Mouse (Mus musculus): Measurements from ENCODE around the gene Epc2.
A peak's percentile ranks its signal among the peaks of the same experiment; 100 is the strongest.

Epc2 gene

DNA sequence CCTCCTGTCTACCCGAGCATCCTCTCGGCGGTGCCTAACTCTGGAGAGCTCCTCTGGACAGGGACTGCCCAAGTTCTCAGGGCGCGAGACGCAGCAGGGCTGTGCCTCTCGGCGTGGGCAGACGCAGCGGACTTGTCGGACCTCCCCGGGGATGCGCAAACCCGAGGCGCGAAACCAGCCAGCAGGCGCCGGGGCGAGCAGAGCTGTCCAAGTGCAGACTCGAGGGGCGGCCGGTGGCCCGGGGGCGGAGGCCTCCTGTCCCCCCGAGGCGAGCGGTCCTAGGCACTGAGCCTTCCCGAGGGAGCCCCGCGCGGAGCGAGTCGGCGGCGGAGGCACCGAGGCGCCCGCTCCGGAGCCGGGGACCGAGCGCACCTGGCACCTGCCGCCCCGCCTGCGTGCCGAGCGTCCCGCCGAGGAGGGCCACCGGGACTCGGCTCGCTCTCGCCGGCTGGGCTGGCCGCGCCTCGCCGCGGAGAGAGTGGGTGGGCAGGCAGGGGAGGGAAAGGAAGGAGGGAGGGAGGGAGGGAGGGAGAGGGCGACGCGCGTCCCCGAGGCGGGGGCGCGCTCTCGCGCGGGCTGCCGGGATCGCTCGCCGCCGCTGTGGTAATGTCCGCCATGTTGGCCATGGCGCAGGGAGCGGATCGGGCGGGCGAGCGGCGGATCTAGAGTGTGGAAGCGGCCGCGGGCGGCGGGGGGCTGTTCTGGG, at the start of gene Epc2:
Gene Epc2, plus strand, starts transcription at position 556 of the 706 bp plus-strand sequence.
- peak; percentile 75 to 77 for DNase-seq

DNA sequence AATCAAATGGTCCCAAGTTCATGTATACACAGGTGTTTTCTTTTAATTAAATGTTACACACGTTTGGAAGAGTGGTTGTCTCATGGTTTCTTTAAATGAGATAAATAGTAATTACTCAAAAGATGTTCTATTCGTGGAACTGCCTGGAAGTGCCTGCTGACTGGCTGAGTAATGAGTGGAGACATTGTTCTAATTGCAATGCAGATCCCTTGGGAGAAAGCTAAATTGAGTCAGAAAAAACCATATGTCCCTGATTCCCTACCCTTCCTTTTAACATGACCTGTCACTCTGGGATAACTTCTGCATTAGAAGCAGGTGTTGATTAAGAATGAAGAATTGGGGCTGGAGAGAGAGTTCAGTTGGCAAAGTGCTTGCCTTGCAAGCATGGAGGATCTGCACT, 45.3 kb upstream of the Epc2 start:
- no peak for DNase-seq

GRCm38 (mm10) chr2:49411685-49412084, 39.6 kb upstream of the Epc2 start:
- DNase-seq: no peak

DNA sequence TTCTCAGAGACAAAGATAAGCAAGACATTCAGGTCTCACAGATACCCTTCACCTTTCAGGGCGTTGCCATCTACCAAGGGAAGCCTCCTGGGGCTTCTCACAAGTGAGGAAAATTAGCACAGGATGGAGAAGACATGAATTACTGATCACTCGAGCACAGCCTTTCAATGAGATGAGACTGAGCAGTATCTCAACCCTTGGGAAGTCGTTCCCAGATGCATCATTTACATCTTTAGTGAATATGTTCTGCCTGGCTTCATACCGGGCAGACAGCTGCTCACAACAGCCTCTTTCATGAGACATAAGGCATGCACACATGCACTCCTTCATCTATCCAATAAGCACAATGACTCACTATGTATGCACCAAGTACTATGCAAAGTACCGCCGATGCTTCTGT, 38.7 kb upstream of the Epc2 start:
- DNase-seq: no peak

GRCm38 (mm10) chr2:49415868-49416267, 35.4 kb upstream of the Epc2 start:
- no peak for DNase-seq

DNA sequence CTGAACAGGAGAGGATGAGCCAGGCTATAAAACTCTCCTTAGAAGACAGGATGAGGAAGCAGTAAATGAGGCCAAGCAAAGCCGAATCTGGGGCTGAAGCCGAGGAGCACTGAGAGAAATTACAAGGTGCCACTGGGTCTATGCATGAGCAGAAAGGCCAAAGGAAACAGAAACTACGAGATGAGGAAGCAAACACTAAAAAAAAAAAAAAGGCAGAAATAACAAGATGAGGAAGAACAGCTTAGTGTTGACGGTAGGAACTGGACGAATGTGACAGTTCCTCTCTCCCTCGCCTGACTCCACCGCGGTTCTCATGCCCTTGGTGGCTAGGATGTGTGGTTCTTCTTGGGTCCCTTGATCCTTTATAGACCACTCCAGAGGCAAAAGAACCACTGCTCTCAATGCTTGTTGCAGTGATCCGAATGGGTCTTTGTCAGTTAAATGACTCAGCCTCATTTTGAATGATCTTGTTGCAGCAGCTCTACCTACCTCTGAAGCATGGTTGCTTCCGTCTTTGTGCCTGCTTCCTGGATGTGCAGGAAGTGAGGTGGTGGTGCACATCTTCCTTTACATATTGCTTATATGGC, 34.2 kb upstream of the Epc2 start:
- peak in 1 of 2 experiments; percentile 24 for DNase-seq

DNA sequence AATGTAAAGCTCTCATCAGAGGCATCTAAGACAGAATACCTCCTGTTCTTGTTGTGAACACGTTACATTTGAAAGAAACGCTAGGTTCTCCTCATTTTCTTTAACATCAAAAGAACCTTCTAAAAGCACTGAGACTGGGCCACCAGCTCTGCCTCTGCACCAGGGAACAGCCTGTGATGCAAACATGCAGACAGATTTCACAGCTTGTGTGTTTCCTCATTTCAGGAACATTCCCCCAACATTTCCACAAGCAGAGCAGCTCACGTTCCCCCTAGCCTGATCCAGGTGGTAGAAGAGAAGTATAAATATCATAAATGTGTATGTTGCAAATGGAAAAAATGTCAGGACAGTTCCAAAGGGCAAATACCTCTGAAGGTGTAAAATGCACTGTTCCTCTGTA, 30.9 kb upstream of the Epc2 start:
- no peak for DNase-seq

- DNase-seq: no peak
Observed at GRCm38 (mm10) chr2:49423857-49424256, 27.4 kb upstream of the Epc2 start.

DNA sequence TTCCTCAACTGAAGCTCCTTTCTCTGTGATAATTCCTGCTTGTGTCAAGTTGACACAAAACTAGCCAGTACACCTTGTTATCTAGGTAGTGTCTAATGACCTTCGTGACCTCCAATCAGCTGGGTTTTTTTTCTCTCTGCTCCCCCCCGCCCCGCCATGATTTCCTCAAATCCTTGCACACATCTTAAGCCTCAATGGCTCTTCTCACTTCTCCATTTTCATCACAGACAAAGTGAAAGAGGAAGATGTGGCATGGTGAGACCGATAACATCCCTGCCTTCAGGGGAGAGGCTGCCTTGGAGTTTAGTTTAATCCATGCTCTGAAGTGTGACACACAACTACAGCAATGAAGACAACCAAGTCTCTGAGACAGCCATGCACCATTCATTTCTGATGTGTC, 26.5 kb upstream of the Epc2 start:
- DNase-seq: no peak

- no peak for DNase-seq
Observed at GRCm38 (mm10) chr2:49426175-49426574, 25.1 kb upstream of the Epc2 start.

DNA sequence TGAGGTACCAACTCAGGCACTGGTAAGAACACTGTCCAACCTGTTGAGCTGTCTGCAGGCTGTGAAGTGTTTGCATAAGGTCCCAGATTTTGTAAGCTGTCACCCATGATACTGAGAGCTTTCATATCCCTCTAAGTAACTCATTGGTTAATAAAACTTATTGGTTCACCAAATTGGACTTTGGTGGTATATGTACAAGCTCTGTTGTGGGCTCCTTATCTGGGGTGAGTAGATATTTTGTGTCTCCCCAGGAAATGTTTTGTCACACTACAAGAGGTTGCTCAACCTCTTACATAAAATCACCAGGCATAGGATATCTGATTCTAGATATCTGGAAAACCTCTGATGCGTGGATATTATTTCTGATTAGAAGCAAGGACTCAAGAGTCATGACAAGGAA, 20.3 kb upstream of the Epc2 start:
- no peak for DNase-seq

GRCm38 (mm10) chr2:49433211-49433610, 18.1 kb upstream of the Epc2 start:
- DNase-seq: no peak

DNA sequence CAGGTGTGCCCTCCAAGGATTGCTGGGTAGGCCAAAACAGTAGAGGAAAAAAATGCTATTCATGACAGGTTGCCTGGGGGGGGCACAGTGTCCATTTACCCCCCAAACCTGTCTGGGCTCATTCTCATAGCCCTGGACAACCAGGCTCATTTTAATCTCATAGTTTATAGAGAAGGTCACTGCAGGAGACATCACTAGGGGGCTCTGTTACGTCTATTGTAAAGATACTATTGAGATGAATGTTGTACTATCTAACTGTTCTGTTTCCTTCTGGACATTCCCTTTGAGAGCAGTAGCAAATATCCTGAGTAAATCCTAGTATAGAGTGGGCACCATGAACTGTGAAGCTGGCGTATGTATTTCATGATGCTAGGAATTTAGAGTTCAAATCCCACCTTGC, 5.0 kb upstream of the Epc2 start:
- no peak for DNase-seq

DNA sequence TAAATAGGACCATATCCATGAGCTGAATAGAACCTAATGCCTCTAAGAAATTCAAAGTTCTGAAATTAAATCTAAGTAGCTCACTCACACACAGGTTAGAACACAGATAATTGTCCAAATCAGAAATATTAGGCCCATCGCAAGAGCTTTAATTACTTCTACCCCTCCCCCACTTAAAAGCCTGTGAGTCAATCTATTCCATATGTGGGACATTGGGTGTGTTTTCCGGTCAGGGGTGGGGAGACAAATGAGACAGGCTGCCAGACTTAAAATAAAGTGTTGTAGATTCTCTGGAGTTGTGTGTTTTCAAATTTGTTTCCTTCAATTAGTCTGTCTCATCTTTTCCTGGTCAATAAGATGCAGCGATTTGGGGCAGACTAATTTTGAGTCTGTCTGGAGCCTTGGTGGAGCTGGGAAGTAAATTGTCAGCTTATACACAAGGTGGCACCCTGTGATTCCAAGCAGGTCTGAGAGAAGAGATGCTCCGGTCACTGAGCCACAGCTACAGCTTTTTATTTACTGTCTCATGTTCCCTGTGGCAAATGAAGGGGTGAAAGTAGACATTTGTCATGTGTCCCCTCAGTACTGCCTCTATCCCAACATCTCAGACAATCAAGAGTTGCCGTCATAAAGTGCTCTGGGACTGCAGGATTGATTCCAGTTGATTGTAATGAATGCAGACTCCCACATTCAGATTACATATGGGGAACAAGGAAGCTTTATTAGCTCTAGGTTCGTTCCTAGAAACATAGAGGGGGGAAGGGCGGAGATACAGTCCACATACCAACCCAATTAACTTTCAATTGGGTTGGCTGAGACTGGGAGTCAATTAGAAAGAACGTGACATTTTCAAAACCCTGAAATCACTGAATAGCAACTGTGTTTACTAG, 3.5 kb upstream of the Epc2 start:
- DNase-seq: no peak

DNA sequence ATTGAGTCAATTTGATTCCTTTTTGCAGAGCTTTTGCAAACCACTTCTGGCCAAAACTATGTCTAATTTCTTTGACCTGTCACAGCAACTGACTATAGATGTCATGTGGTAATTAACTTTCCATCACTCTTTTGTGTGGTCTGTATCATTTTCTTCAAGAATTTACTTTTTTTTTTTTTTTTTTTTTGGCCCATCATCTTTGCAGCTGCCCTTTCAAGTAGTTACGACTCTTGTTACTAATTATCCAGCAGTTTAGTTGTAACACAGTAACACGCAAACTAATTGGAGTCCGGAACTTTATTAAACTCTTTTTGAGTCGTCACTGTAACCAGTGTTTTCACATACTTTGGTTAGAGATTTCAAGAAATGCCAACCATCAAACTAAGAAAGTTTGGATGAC, 819 bp upstream of the Epc2 start:
- no peak for DNase-seq

GRCm38 (mm10) chr2:49451637-49452211, 438 bp downstream of the Epc2 start:
- peak; percentile 83 to 85 for DNase-seq

DNA sequence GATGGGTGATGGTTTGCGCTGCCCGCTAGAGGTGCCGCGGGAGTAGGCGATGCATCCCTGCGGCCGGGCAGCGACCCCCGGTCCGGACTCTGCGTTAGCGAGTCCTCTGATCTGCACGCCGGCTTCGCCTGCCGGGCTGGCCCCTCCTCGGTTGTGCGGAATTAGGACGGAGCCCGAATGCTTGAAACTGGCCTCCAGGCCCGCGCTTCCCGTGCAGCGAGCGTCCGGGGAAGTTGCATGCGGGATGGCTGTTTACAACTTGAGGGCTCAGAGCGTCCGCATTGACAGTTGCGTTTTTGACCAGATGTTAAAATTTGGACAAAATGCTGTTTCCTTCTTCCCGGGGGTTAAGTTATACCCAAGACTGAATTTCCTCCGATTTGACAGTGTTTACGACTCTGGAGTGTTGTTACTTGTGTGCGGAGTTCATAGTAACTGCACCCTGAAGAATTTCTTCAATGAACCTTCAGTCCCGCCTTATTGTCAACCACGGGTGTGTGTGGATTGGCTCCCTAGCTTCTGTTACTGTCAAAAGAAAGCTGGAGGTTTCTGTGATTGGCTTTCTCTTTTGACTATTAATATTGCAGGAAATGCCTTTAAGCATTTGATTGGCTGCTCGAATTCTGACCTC, 1.3 kb downstream of the Epc2 start:
- DNase-seq: peak; percentile 36 to 56

GRCm38 (mm10) chr2:49457797-49458196, 6.5 kb downstream of the Epc2 start:
- no peak for DNase-seq

GRCm38 (mm10) chr2:49465672-49466222, 14.5 kb downstream of the Epc2 start:
- no peak for DNase-seq

GRCm38 (mm10) chr2:49467038-49467437, 15.8 kb downstream of the Epc2 start:
- no peak for DNase-seq

- no peak for DNase-seq
Observed at GRCm38 (mm10) chr2:49471188-49471587, 19.9 kb downstream of the Epc2 start.

GRCm38 (mm10) chr2:49471641-49472355, 20.5 kb downstream of the Epc2 start:
- DNase-seq: no peak
